Mouse (Mus musculus) B cell, adult 2 months (primary cell): Measurements from ENCODE around the gene Klrb1.
"Not testable (repeated sequence)": the region's sequence is repeated elsewhere in the genome, so short reads cannot be mapped to it uniquely, and the experiment has no call there.

Experiments
- DNase-seq, 2 experiments: peaks; one replicate each; pipeline ENCODE4 v3.0.0; 2022

Klrb1 gene

DNA sequence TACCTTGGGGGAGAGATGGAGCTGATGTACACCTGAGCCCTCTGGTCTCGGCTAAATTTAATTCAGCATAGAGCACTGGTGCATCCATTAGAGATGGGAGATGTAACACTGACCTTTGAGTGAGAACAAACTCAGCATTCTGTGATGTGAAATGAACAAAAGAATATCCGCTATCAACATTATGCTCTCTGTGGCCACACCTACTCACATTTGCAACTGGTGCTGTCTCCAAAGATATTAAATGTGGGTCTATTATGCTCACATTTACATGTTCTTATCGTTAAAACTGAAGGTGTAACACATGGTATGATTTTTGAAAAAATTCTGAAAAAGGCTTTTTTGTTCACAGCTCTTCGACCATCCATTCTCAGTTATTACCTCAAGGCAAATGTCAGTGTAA lies at the start of gene Klrb1:
Gene Klrb1 (minus strand): TSS at position 101 of the 400 bp plus-strand sequence.
- DNase-seq, result no peak

DNA sequence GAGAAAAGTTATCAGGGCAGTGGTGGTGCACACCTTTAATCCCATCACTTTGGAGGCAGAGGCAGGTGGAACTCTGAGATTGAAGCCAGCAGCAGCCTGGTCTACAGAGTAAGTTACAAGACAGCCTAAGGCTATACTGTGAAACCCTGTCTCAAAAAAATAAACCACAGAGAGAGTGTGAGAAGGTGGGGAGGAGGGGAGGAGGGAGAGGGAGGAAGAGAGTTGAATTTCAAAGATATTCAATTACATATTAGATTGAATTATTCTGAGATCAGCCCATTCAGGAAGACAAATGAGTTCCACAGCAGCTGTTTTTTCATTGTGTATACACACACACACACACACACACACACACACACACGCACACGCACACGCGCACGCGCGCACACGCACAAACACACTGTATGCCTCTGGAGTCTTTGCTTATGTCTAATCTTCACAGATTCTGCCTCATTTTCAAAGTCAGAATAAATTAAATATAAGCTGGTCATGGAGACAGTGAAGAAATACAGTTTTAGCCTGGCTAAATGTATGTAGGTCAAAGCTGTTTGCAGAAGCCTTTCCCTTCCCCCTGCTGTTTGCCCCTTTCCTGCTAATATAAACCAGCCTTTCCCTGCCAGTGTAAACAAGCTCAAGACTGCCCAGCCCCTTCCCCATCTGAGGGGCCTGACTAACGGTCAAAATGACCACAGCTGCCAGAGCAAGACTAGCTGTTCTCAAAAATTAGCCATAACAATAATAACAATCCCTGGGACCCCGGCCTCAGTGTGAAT lies 46.8 kb upstream of the Klrb1 start:
- no peak for DNase-seq

DNA sequence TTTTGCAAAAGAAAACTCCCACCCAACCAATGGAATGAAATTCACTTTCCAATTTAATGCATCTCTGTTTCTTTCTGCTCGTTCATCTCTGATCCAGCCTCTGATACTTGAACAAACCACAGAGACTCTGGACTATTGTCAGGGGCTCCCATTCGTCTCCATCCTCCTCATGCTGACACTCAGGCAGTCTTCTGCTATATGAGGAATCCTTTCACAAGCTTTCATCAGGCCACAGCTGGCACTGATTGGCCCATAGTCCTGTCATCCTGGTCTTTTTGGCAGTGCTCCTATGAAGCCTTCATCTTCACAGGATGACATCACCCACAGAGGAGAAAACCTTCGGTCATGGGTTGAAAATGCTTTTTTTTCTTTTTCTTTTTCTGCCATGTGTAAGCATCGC lies 45.2 kb upstream of the Klrb1 start:
- DNase-seq, result no peak

DNA sequence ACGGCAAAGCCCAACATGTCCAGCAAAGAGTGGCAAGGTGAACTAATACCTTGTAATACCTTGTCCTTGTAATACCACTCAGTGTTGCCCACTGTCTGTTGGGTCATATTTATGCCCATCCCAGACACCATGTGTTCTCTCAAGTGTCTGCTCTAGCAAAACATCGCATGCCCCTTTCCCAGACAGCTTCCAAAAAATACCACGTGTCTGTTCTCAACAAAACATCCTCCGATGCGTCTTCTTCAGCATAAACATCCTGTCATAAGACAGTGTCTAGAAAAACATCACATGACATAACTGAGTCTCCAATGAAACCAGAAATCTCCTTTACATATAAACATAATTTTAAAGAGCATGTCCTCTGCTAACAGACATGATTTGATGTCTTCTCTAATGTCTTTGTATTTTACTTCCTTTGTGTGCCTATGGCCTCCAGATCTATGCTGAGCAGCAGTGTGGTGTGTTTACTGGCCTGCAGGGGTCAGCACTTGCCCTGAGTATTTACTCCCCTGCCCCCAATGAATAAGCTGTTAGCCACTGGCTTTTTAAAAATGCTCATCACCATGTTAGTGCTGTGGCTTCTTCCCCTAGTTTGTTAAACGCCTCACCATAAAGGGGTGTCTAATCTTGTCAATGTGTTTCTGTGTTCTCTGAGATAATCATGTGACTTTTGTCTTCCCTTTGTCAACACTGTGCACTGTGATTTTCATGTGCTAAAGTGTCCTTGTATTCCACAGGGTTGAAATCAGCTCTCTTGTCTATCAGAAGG lies 43.8 kb upstream of the Klrb1 start:
- DNase-seq, result peak; percentile 70 to 76

DNA sequence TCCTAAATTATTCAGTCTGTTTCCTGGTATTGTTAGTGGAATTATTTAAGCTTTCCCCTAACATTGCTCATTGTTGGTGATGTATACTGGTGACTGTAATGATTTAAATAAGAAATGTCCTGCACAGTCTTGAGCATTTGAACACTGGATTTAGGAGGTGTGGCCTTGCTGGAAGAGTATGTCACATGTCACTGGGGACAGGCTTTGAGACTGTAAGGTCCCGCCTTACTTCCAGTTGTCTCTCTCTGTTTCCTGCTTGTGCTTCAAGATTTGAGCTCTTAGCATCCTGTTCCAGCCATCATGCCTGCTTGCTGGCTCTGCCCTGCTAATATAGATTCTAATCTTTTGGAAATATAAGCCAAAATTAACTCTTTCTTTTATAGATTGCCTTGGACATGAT lies 42.4 kb upstream of the Klrb1 start:
- DNase-seq, result no peak

DNA sequence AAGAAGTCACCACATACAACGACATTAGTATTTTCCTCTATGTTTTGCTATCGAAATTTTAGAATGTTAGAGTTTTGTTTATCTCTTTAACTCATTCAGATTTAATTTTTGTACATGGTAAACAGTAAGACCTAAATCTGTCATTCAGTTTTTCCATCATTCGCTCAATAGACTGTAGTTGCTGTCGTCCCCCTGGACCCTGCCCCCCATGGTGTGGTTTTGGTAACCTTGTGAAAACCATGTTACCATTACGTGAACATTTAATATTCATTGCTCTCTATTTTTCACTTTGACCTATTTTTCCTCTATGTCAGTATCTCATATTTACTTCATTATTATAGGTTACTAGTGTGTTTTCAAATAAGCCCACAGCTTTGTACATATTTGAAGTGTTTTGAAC lies 41.7 kb upstream of the Klrb1 start:
- no peak for DNase-seq

DNA sequence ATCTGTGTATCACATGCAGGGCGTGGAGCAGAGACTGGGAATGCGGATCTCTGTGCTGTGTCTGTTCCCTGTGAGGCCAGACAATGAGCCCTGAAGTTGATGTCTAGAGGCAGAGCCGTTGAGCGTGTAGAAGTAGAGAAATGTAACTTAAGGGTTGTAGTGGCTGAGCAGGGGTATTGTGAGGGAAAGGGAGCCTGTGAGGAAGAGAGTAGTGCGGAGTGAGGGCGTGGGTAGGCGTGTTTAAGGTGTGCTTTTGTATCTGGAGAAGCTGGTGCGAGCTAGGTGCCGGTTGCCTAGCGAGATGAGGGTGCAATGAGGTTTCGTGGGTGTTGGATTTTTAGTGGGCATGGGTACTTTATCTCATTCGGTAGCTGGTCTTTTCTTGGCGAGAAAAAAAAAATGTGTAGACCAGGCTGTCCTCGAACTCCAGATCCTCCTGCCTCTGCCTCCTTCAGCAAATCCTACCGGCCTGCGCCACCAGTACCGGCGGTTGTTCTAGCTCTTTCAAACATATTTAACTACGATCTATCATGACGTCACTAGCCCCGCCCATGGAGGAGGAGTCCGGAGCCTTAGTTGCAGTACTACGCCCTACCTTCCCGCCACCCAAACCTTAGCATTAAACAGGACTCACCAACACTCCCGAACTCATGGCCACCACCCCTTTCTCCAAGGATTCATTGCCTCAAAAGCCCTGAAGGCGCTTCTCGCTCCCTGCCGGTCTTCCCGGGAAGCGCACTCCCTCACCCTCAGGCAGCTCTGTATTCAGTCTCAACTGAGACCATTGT lies 41.1 kb upstream of the Klrb1 start:
- DNase-seq, result peak; percentile 95 to 97

DNA sequence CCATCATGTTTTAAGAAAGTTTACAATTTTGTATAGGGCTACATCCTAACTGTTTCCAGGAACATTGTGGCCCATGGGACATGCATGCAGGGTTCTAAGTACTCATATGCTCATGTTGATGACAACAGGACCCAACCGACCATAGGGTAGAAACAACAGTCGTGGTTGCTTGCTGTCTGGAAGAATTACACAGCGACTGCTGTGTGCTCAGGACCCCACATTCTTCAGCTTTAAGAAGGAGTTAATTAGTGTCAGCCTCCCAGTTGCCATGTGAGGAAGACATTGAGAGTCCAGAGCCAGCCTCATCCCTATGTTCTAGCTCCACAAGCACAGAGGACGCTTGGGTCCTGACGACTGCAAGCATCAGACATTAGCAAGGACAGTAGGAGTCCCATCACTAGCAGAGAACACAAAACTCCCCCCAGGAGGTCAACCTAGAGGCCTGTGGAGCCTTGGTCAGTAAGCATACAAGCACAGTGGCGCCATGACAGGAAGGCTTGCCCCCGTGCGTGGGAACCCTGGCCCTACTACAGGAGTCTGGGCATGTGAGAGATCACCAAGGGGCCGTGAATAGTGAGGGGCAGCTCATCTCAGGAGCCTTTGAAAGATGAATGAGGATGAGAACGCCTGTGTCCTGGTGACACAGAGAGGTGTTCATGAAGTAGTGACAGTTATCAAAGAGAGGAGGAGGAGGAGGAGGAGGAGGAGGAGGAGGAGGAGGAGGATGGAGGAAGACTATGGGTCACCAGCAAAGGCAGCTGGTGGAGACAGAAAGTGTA lies 40.2 kb upstream of the Klrb1 start:
- not testable (repeated sequence) for DNase-seq

DNA sequence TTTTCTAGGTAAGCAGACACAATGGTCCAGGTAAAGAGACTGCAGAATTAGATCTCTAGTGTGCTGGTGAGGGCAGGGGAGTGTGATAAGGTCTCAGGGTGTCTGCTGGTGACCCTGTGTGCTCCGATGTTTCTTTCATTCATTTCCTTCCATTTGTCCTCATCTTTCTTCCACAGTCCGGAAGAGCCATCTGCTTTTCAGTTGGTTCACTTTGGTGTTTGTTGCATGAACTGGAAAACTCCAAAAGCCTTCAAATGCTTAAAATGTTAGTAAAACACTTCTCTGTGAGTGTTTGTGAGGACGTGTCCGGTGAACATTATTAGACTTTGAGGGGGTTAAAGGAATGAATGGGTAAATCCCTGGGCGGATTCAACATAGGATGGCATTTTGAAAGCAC lies 38.3 kb upstream of the Klrb1 start:
- no peak for DNase-seq

DNA sequence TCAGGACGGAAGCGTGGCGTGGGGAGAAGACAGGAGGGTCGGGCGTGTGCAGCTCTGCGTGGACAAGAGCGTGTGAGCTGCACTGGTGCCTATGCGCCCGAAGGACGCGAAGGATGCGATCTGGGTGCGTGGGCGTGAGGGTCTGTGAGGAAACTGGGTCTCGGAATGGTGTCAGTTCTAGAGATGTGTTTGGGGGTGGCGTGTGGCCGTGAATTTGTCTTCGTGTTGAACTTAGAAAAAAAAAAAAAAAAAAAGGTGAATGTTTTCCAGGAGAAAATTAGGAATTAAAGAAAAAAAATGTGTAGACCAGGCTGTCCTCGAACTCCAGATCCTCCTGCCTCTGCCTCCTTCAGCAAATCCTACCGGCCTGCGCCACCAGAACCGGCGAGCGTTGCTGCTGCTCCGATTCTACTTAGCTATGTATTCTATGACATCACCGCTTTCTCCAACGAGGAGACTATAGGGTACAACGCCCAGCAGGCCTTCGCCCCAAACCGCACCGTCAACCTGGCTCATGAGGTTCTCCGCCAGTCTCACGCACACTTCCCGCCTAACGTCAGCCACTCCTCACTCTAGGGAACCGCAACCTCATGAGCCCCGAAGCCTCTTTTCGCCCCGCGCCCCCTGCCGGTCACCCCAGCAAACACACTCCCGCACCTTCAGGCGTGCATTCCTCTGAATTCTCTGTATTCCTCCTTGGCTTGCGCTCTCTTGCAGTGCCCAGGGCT lies 37.7 kb upstream of the Klrb1 start:
- peak; percentile 89 to 91 for DNase-seq

DNA sequence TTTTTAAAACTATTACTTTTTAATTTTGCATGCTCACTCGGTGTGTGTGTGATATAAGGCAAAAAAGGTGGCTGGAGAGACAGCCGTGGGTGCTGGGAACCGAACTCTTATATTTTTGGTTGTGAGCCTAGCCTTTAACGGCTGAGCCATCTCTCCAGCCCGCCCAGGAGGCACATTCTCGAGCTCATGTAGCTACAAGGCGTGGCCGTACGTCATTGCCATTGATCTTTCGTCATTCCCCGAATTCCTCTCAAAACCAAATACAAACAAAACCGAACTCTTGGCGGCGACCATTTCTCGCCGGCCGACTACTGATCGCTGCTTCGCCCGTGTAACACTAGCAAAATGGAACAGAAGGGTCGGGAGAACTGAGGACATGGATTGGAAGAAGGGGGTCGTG lies 37.2 kb upstream of the Klrb1 start:
- peak; percentile 96 to 97 for DNase-seq

DNA sequence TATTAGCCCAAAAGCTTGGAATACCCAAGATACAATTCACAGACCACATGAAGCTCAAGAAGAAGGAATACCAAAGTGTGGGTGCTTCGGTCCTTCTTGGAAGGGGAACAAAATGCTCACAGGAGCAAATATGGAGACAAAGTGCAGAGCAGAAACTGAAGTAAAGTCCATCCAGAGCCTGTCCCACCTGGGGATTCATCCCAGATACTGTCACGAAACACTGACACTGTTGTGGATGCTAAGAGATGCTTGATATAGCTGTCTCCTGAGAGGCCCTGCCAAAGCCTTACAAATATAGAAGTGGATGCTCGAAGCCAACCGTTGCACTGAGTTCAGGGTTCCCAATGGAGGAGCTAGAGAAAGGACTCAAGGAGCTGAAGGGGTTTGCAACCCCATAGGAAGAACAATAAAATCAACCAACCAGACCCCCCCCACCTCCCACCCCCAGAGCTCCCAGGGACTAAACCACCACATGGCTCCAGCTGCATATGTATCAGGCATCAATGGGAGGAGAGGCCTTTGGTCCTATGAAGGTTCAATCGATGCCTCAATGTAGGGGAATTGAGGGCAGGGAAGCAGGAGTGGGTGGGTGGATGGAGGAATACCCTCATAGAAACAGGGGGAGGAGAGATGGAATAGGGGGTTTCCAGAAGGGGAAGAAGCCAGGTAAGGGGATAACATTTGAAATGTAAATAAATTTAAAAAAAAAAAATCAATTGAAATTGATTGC lies 36.5 kb upstream of the Klrb1 start:
- no peak for DNase-seq

DNA sequence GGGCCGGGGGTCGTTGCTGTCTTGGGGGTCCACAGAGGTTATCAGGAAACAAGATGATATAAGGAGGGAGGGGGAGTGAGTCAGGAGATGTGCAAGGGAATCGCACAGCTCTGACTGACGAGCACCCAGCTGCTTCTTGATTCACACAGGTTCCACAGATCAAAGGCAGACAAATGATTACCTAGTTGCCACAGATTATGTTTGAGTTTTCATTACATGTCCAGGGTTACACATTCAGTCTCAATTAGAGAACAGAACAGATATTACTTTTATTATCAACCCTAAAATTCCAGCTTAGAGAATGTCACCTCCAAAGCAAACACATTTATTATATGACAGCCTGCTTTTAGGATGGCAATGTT lies 32.5 kb upstream of the Klrb1 start:
- DNase-seq, result not testable (repeated sequence)

DNA sequence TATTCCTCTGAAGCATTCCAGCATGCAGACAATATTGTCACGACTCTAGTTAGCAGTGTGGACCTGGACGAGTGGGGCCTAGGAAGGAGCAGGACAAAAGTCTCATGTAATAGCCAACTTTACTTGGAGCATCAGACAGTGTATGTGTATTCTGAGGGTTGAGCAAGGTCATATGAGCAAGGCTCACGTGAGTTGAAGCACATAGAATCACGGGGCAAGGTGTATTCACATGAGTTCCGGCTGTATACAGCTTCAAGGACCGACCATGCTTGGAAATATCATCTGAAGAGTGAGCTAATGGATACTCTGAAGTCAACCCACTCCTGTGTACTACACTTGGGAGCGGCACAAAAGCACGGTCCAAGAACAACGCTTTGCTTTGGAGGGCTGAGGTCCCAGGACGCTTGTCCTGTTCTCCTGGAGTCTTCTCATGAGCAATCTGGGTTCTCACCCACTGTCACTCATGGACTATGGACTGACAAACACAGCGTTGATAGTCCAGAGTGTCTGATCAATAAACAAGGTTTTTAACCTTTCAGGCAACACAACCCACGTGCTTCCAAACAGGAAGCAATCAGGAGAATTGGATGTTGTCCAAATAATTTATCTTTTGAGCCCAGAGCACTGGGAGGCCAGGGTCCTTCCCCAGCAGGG lies 32.0 kb upstream of the Klrb1 start:
- DNase-seq, result not testable (repeated sequence)

DNA sequence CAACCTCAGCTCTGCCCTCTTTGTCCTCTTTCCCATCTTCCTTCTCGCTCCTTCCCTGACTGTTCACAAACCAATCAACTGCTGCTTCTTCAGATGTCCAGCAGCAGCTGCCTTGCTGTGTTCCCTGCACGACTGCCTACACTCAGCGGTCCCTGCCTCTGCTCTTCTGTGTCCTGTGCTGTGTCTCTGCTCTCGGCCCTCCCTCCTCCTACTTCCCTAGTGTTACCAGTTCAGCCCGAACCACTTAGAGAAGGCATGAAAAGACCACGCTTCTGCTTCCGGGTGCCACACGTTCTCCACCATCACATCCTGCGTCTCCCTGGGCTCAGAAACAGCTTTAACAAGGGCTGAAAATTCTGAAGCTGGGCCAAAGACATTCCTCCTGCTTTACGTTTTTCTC lies 31.4 kb upstream of the Klrb1 start:
- DNase-seq, result not testable (repeated sequence)

DNA sequence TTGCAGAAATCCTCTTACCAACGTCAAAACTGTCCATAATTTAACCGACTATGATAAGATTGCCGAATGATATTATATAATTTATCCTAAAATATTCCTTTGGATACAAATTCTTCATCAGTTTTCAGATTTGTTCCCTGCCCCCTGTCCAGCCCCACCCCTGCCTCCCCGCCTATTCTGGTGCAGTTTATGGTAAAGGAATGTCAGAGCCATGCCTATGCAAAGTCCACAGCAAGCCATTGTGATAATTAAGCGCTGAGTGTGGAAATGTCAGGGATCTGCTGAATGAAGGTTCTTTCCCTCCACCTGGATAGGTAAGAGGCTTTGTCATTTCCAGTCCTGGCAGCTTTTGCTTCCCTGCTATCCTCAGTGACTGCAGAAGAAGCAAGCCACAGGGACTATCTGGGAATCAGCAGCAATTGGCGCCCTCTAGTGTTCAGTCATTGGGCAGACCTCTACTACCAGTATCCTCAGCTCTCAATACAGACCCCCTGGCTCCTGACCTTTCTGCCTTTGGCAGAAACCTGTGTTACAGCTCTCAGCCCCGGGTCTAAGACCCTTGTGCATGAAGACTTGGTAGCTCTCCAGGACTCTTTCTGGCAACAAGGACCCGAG lies 30.9 kb upstream of the Klrb1 start:
- DNase-seq, result peak; percentile 81 to 82

DNA sequence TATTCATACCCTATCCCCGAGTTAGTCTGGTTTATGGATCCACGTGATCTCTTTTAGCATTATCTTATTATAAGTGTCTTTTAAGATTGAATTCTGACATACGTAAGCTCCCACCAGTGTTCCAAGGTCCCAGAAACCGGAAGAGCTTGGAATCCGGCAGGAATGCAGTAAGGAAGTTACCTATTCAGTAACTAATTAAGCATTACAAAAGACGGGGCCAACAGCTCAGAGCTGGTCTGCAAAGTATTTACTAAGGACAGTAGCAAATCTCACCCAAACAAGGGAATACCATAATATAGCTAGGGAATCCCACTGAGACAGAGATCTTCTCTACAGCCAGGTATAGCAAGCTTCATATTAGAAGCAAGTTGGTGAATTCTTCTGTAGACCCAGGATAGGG lies 24.1 kb upstream of the Klrb1 start:
- not testable (repeated sequence) for DNase-seq

DNA sequence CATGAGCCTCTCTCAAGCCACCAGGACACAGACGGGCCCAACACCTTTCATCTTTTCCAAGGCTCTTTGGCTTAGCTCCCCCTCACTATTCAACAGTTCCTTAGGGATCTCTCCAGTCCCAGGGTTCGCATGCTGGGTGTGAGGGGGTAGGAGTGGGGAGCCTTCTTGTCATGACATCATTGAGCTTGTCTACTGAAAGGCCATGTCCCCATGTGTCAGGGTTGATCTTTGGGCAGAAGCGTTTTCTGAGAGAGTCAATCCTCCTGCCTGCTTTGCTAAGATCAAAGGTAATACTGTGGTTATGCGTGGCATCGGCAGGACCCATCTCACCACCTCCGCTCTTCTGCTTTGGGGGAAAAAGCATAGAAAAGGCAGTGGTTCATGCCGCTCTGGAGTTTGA lies 14.6 kb upstream of the Klrb1 start:
- DNase-seq, result no peak

DNA sequence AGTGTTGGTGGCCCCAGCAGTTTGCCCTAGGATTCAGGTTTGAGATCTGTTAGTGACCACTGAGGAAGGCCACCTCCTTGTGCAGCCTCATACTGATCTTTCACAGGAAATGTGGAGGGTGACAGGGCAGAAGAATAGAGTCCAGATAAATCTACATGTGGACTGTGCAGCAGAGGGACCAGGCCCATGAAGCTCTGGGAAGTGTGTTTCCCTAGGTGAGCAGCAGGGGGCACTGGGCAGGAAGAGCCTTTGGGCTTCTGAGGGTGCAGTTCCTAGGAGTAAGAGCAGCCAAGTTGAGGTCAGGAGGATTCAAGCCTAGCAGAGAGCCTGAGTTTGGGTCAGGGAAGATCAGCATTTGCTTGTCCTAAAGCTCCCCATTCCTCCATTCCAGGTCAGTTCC lies 13.2 kb upstream of the Klrb1 start:
- DNase-seq, result peak; percentile 64 to 67

DNA sequence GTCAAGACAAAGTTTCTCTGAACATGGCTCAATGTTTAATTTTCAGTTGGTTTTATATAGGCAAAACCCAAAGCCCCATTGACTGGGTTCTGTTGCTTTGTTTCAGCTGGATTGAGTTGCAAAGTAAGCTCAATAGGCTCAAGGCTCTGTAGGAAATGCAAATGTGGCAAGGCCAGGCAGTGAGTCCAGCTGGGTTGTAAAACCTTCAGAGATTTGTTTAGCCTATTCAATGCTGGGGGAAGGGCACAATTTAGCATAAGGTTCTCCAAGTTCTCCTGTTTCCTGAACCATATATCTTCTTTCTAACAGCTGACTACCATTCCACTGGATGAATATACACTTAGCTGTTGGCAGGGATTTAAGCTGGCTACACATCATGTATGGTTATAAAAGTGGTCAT lies 12.0 kb upstream of the Klrb1 start:
- DNase-seq, result no peak
